ENCODE assay signal across 11 mouse cellular contexts in genomic region chr13:38450051-38450971, GRCm38 (mm10).
DNase-seq lines count a peak whose midpoint lies in the region; ATAC-seq lines count a peak whose summit lies in the region.
"Had no signal": no experiment of that assay in that cellular context is flagged by ENCODE, and none has a peak within 500 bp of the region (broad histone marks: within the 10 kb centered on the region; RNA-seq: fewer than 3 reads in every experiment).

No protein-coding gene starts in this region.

- no peak; the same call in 1 of the 2 replicates for ATAC-seq in hindbrain, embryonic 16.5 days
- ATAC-seq in embryonic facial prominence, embryonic 12.5 days (ENCODE audit: insufficient number of reproducible peaks, insufficient read depth, low FRiP score, low TSS enrichment): 0 out of 2 replicates have a peak, but pooled peaks have one; percentile 15
- ATAC-seq in kidney, embryonic 14.5 days (ENCODE audit: low FRiP score, low TSS enrichment): peak; percentile 81

- H3K4me1 ChIP-seq in hindbrain, embryonic 10.5 days (replicated peaks): peaks cover 14% of the 10 kb centered on the region
- H3K4me1 ChIP-seq in hindbrain, embryonic 16.5 days (ENCODE audit: control insufficient read depth, insufficient read depth, low read depth, low read length): no peaks in the 10 kb centered on the region
- H3K4me1 ChIP-seq in embryonic facial prominence, embryonic 12.5 days: peaks cover 6% of the 10 kb centered on the region
- 0 out of 2 replicates have a peak, but pooled peaks cover 8% of the 10 kb centered on the region for H3K4me1 ChIP-seq in kidney, embryonic 14.5 days (ENCODE audit: control insufficient read depth, insufficient read depth, low read length)
- H3K4me1 ChIP-seq: midbrain, embryonic 12.5 days had no signal

- WGBS in hindbrain, embryonic 10.5 days: 64% methylated on average over 20 of the region's 20 CpGs
- 69% methylated on average over 20 of the region's 20 CpGs for WGBS in hindbrain, embryonic 16.5 days
- WGBS in embryonic facial prominence, embryonic 12.5 days: 66% methylated on average over 20 of the region's 20 CpGs
- WGBS in kidney, embryonic 14.5 days: 55% methylated on average over 20 of the region's 20 CpGs

- H3K4me2 ChIP-seq in hindbrain, embryonic 16.5 days (ENCODE audit: low read length): no peak overlapping the region
- H3K4me2 ChIP-seq in embryonic facial prominence, embryonic 12.5 days (replicated peaks): no peak overlapping the region
- H3K4me2 ChIP-seq in kidney, embryonic 14.5 days (replicated peaks; ENCODE audit: low read depth, low read length): 0 out of 2 replicates have a peak overlapping the region, but pooled peaks have one; percentile 12
- H3K4me2 ChIP-seq: midbrain, embryonic 12.5 days had no signal

- no peaks in the 10 kb centered on the region for H3K27me3 ChIP-seq in hindbrain, embryonic 10.5 days (ENCODE audit: insufficient read depth, poor library complexity, severe bottlenecking)
- no peaks in the 10 kb centered on the region for H3K27me3 ChIP-seq in hindbrain, embryonic 16.5 days (replicated peaks; ENCODE audit: control insufficient read depth, insufficient read depth, low read length)
- H3K27me3 ChIP-seq in embryonic facial prominence, embryonic 12.5 days: no peaks in the 10 kb centered on the region
- no peaks in the 10 kb centered on the region for H3K27me3 ChIP-seq in kidney, embryonic 14.5 days (ENCODE audit: control insufficient read depth, insufficient read depth, low read length)
- H3K27me3 ChIP-seq: midbrain, embryonic 12.5 days had no signal

- no peak overlapping the region for H3K9ac ChIP-seq in hindbrain, embryonic 16.5 days (ENCODE audit: low read depth, low read length)
- H3K9ac ChIP-seq in embryonic facial prominence, embryonic 12.5 days: no peak overlapping the region
- H3K9ac ChIP-seq in kidney, embryonic 14.5 days (ENCODE audit: low read depth, low read length): no peak overlapping the region
- H3K9ac ChIP-seq: midbrain, embryonic 12.5 days had no signal

- no peaks in the 10 kb centered on the region for H3K36me3 ChIP-seq in hindbrain, embryonic 10.5 days
- no peaks in the 10 kb centered on the region for H3K36me3 ChIP-seq in hindbrain, embryonic 16.5 days (ENCODE audit: control insufficient read depth, insufficient read depth, low read length)
- H3K36me3 ChIP-seq in embryonic facial prominence, embryonic 12.5 days: no peaks in the 10 kb centered on the region
- H3K36me3 ChIP-seq in kidney, embryonic 14.5 days (ENCODE audit: control insufficient read depth, insufficient read depth, low read length): no peaks in the 10 kb centered on the region
- H3K36me3 ChIP-seq: midbrain, embryonic 12.5 days had no signal

- no peaks in the 10 kb centered on the region for H3K9me3 ChIP-seq in hindbrain, embryonic 10.5 days
- no peaks in the 10 kb centered on the region for H3K9me3 ChIP-seq in hindbrain, embryonic 16.5 days (ENCODE audit: control insufficient read depth, low read length)
- H3K9me3 ChIP-seq in embryonic facial prominence, embryonic 12.5 days: no peaks in the 10 kb centered on the region
- no peaks in the 10 kb centered on the region for H3K9me3 ChIP-seq in kidney, embryonic 14.5 days (ENCODE audit: control insufficient read depth, low read length)
- H3K9me3 ChIP-seq: midbrain, embryonic 12.5 days had no signal

- H3K27ac ChIP-seq in hindbrain, embryonic 10.5 days: peak overlapping the region; percentile 72
- H3K27ac ChIP-seq in hindbrain, embryonic 16.5 days (ENCODE audit: low read depth, low read length): no peak overlapping the region
- H3K27ac ChIP-seq in embryonic facial prominence, embryonic 12.5 days: no peak overlapping the region
- H3K27ac ChIP-seq in kidney, embryonic 14.5 days (ENCODE audit: low read depth, low read length): no peak overlapping the region
- H3K27ac ChIP-seq: midbrain, embryonic 12.5 days had no signal

- DNase-seq in hindbrain, embryonic 10.5 days (ENCODE audit: low spot score): peak; percentile 17
- peak; percentile 21 for DNase-seq in 3134 (ENCODE audit: extremely low read depth, insufficient read length, low spot score)
- no peak for DNase-seq in layer of hippocampus, adult 11-12 months (ENCODE audit: low spot score)
- DNase-seq in left cerebral cortex, adult 9 months (ENCODE audit: low spot score in 2 of 2): no peak
- no peak for DNase-seq in natural killer cell, adult 2 months (ENCODE audit: low spot score in 2 of 2)
- DNase-seq: cerebellum, adult 8-10 months; liver had no signal

- no peak overlapping the region for H3K4me3 ChIP-seq in hindbrain, embryonic 10.5 days
- H3K4me3 ChIP-seq in hindbrain, embryonic 16.5 days (ENCODE audit: low read length): no peak overlapping the region
- no peak overlapping the region for H3K4me3 ChIP-seq in embryonic facial prominence, embryonic 12.5 days
- no peak overlapping the region for H3K4me3 ChIP-seq in kidney, embryonic 14.5 days (ENCODE audit: low read length)
- H3K4me3 ChIP-seq: midbrain, embryonic 12.5 days had no signal

Comparison
In these comparisons a context has a peak if more than half of its experiments do, and no peak if none do; other contexts are left out.
1. DNase-seq: peak in hindbrain, embryonic 10.5 days (single experiment) and 3134 (single experiment); none in layer of hippocampus, adult 11-12 months (single experiment), left cerebral cortex, adult 9 months (0 of 2) and natural killer cell, adult 2 months (0 of 2).